Mouse (Mus musculus) adrenal gland, postnatal 0 days (tissue): Measurements from ENCODE around the gene Gpr176. TPM values are rescaled to one million over a fixed set of nuclear protein-coding genes. Genes with fewer than 3 reads are reported as not detected.

Experiments used
- microRNA-seq: library from miRNA; unstranded; fragments of <30 nt; microRNA quantifications from one replicate; pipeline ENCODE4, GENCODE M21; 2016; ENCODE audit warnings: borderline replicate concordance; ENCODE audit not compliant: insufficient number of aligned reads
- polyA plus RNA-seq: library from polyadenylated mRNA; unstranded; fragments of >200 nt; fragmentation: Nextera tagmentation; extraction: Ambion mirVana; gene quantifications from 2 replicates; pipeline ENCODE4 v1.2.1, GENCODE M21; 2015

Gpr176 gene
- polyA plus RNA-seq: 1.4 and 3.1 TPM in 2 replicates

DNA sequence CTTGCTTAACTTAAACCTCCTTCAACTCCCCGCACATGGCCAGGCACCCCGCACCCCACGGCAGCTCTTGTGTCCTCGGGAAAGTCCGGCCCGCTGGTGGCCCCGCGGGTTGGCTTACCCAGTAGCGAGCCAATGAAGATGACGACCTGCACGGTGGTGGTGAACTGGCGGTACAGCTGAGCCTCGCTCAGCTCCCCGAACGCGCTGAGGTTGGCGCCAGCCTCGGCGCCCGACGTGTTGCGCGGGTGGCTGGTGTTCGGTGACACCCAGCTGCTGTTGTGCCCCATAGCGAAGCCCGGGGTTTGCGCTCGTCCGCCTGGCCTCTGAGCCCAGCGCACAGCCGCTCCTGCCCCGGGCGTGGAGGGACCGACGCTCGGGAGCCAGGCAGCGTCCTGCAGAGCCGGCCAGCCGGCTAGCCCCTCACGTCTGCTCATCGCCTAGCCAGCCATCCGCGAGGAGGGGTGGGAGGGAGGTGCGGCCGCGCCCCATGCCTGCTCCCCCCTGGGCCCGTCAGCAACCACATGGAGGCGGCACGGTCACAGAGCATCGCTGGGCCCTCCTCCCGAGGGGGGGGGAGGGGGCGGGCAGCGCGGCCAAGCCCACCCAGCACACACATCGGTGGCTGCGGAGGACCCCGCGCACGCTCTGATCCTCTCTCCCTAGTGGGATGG is at the start of gene Gpr176:
Gene Gpr176 (minus strand): TSS at position 519 of the 671 bp plus-strand sequence.

DNA sequence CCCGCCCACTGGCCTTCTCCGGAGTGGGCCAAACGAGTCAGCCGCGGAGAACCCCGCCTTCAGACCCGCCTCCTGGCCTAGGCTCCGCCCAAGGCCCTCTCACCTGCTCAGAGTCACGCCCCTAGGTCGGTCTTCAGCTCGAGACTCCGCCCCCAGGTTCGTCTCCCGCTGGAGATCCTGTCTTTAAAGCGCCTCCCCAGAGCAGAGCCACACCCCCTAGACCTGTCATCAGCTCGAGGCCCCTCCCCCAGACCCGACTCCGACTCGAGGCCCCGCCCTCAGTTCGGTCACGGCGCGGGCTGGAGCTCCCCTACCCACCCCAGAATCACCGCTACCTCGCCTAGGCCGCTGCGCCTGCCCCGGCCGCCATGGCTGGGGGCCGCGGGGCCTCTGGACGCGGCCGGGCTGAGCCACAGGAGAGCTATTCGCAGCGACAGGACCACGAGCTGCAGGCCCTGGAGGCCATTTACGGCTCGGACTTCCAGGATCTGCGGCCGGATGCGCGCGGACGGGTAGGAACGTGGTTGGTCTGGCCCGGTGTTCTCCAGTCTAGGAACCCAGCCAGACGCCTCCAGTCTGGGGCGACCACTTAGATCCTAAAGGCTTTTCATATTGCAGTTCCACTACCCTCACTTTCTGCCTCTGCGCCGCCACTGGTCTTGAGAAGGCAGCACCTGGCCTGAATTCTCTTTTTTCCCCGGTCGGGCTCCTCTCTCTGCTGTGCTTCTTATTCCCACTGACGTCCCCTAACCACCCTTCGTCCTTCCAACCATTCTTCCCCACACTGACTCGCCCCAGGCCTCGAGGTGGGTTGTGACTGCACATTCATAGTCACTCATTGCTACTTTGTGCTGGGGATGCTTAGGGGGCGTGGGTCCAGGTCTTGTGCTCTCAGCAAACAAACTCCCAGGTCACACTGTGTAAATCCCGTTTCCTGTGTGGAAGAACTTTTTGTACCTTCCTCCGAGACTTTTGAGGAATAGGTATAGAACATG is 15.4 kb upstream of the Gpr176 start, which contains the start of gene Eif2ak4:
Gene Eif2ak4 (plus strand): TSS at position 278 of the 995 bp plus-strand sequence.

DNA sequence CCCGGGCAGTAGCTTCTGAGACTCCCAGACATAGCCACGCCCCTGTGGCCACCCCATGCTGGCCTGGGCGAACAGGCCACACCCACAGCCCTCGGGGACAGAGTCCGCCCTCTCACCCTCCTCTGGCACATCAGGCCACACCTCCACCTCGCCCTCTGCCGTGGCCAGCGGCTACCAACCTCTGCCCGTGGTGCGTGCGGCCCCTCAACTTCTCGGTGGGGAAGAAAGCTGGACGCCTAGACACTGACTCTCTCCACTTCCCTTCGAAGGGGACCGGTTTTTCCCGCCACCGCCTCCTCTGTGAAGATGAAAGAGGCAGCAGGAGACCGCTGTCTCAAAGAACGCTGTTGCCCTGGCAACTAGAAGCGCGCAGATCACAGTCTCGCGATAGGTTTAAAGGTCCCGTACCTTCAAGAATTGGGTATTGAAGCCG is 116.6 kb downstream of the Gpr176 start, which contains the start of gene Fsip1:
Gene Fsip1 (minus strand): TSS at position 346 of the 433 bp plus-strand sequence.

Small RNAs within 50 kb of the gene (microRNA-seq; reads per million reads assigned to microRNA genes)
- not detected for gene Gm22800

Other genes with a start within 250 kb of the Gpr176 start
- gene Fsip1, start 116.5 kb downstream of the Gpr176 start, polyA plus RNA-seq: 0.80 and 1.3 TPM in 2 replicates
- 5.5 and 5.6 TPM in 2 replicates for gene Eif2ak4, start 15.2 kb upstream of the Gpr176 start, polyA plus RNA-seq
- gene Srp14, start 106.3 kb upstream of the Gpr176 start, polyA plus RNA-seq: 481 and 513 TPM in 2 replicates
- gene Bmf, start 176.3 kb upstream of the Gpr176 start, polyA plus RNA-seq: 2.9 TPM in 2 replicates
- gene Bub1b, start 224.8 kb upstream of the Gpr176 start, polyA plus RNA-seq: 12.3 and 15.2 TPM in 2 replicates